Comparison of ENCODE assay signal across 7 mouse cellular contexts in genomic region chr16:13867406-13867805, GRCm38 (mm10). TPM values are rescaled to one million over a fixed set of nuclear protein-coding genes. Genes with fewer than 3 reads are reported as not detected.
A peak's percentile ranks its signal among the peaks of the same experiment; 100 is the strongest.
DNase-seq lines count a peak whose midpoint lies in the region; ATAC-seq and TF ChIP-seq lines count a peak whose summit lies in the region.
"Not testable (repeated sequence)": the region's sequence is repeated elsewhere in the genome, so short reads cannot be mapped to it uniquely, and the experiment has no call there.

No protein-coding gene starts in this region.

- not testable (repeated sequence) for H3K27me3 ChIP-seq in hindbrain, embryonic 14.5 days (ENCODE audit: control insufficient read depth, insufficient read depth, low read length); midbrain, embryonic 10.5 days (ENCODE audit: low read depth, poor library complexity, severe bottlenecking)

- H3K4me3 ChIP-seq in gastrocnemius, adult 2 months; hindbrain, embryonic 14.5 days (replicated peaks; ENCODE audit: low read length); left cerebral cortex, adult 2 months: not testable (repeated sequence)
- H3K4me3 ChIP-seq in midbrain, embryonic 10.5 days: peak overlapping the region; percentile 57; the same call in 1 of the 2 replicates

- DNase-seq in adrenal gland, postnatal 10 days: peak; percentile 23
- DNase-seq in embryo, embryonic 11 days: peak; percentile 58
- DNase-seq in gastrocnemius, adult 2 months; hindbrain, embryonic 14.5 days (ENCODE audit: low spot score); midbrain, embryonic 10.5 days (ENCODE audit: low spot score): not testable (repeated sequence)
- DNase-seq in left cerebral cortex, adult 2 months (ENCODE audit: extremely low spot score in 1 of 2, low spot score in 2 of 2): peak; percentile 14 to 29
- DNase-seq in right cerebral cortex, adult 18-20 months: peak; percentile 48

- not testable (repeated sequence) for H3K9ac ChIP-seq in hindbrain, embryonic 14.5 days

- 11% methylated on average over 5 of the region's 5 CpGs for WGBS in hindbrain, embryonic 14.5 days
- 12% methylated on average over 5 of the region's 5 CpGs for WGBS in midbrain, embryonic 10.5 days

- not testable (repeated sequence) for H3K4me1 ChIP-seq in hindbrain, embryonic 14.5 days (replicated peaks; ENCODE audit: control insufficient read depth, insufficient read depth, low read length)
- peaks cover 10% of the 10 kb centered on the region for H3K4me1 ChIP-seq in midbrain, embryonic 10.5 days

- not testable (repeated sequence) for H3K9me3 ChIP-seq in hindbrain, embryonic 14.5 days (ENCODE audit: control insufficient read depth, low read length); midbrain, embryonic 10.5 days (replicated peaks)

- H3K27ac ChIP-seq in gastrocnemius, adult 2 months: peak overlapping the region; percentile 66; the same call in 1 of the 2 replicates
- not testable (repeated sequence) for H3K27ac ChIP-seq in hindbrain, embryonic 14.5 days; midbrain, embryonic 10.5 days (replicated peaks)
- H3K27ac ChIP-seq in left cerebral cortex, adult 2 months: peak overlapping the region; percentile 74

- peaks cover 25% of the 10 kb centered on the region for H3K36me3 ChIP-seq in hindbrain, embryonic 14.5 days (replicated peaks; ENCODE audit: control insufficient read depth, insufficient read depth)
- H3K36me3 ChIP-seq in midbrain, embryonic 10.5 days: peaks cover 26% of the 10 kb centered on the region

- intact Hi-C loops in gastrocnemius, adult 2 months (cut with DNase I); left cerebral cortex, adult 2 months (cut with DNase I): not testable (repeated sequence)

- ATAC-seq in hindbrain, embryonic 14.5 days (ENCODE audit: low FRiP score): peak; percentile 73; the same call in 1 of the 2 replicates

- peak overlapping the region; percentile 45; the same call in 1 of the 2 replicates for H3K4me2 ChIP-seq in hindbrain, embryonic 14.5 days (replicated peaks)

- not testable (repeated sequence) for TF ChIP-seq CTCF in gastrocnemius, adult 2 months (IDR thresholded peaks at IDR 0.05); left cerebral cortex, adult 2 months (IDR thresholded peaks at IDR 0.05)

RNA-seq across cellular contexts. Expression of gene Pdxdc1, which starts 35.5 kb away (rescaled TPM):
- 10 to 100 TPM; 75.6 to 76.5 TPM for total RNA-seq in adrenal gland, postnatal 10 days (2021)
- 10 to 100 TPM; 48.1 to 53.4 TPM for total RNA-seq in gastrocnemius, adult 2 months (2021)
- 74.3 and 79.0 TPM in 2 replicates for polyA plus RNA-seq in hindbrain, embryonic 14.5 days (2014; fragmentation: Nextera tagmentation; extraction: Ambion mirVana)
- total RNA-seq in left cerebral cortex, adult 2 months (2021): 10 to 100 TPM; 70.4 to 73.0 TPM
- polyA plus RNA-seq in midbrain, embryonic 10.5 days (2016; fragmentation: Nextera tagmentation; extraction: Ambion mirVana): 63.5 and 71.2 TPM in 2 replicates

RNA-seq across cellular contexts. Expression of gene Mpv17l, which starts 35.6 kb away (rescaled TPM):
- 1 to 10 TPM; 6.6 to 8.1 TPM for total RNA-seq in adrenal gland, postnatal 10 days (2021)
- 1 to 10 TPM in 1 of 2 experiments, under 1 TPM in 1; 0.92 to 1.1 TPM for total RNA-seq in gastrocnemius, adult 2 months (2021)
- 34.9 and 43.0 TPM in 2 replicates for polyA plus RNA-seq in hindbrain, embryonic 14.5 days (2014; fragmentation: Nextera tagmentation; extraction: Ambion mirVana)
- total RNA-seq in left cerebral cortex, adult 2 months (2021): 10 to 100 TPM; 62.7 to 69.9 TPM
- polyA plus RNA-seq in midbrain, embryonic 10.5 days (2016; fragmentation: Nextera tagmentation; extraction: Ambion mirVana): 2.9 and 3.2 TPM in 2 replicates

RNA-seq across cellular contexts. Expression of gene Ntan1, which starts 48.8 kb away (rescaled TPM):
- 10 to 100 TPM; 69.2 to 82.8 TPM for total RNA-seq in adrenal gland, postnatal 10 days (2021)
- 10 to 100 TPM; 42.8 to 44.8 TPM for total RNA-seq in gastrocnemius, adult 2 months (2021)
- polyA plus RNA-seq in hindbrain, embryonic 14.5 days (2014; fragmentation: Nextera tagmentation; extraction: Ambion mirVana): 193 and 199 TPM in 2 replicates
- 10 to 100 TPM; 92.8 to 99.1 TPM for total RNA-seq in left cerebral cortex, adult 2 months (2021)
- 129 and 145 TPM in 2 replicates for polyA plus RNA-seq in midbrain, embryonic 10.5 days (2016; fragmentation: Nextera tagmentation; extraction: Ambion mirVana)

Comparison
In these comparisons a context has a peak if more than half of its experiments do, and no peak if none do; other contexts are left out.
1. RNA of gene Mpv17l, which starts 35.6 kb away (total RNA-seq): 62.7 to 69.9 TPM in left cerebral cortex, adult 2 months; 6.6 to 8.1 TPM in adrenal gland, postnatal 10 days and 0.92 to 1.1 TPM in gastrocnemius, adult 2 months; every median in the first group is over 4 times any median in the second.